9 mouse cellular contexts compared by ENCODE assay signal in the genomic region with DNA sequence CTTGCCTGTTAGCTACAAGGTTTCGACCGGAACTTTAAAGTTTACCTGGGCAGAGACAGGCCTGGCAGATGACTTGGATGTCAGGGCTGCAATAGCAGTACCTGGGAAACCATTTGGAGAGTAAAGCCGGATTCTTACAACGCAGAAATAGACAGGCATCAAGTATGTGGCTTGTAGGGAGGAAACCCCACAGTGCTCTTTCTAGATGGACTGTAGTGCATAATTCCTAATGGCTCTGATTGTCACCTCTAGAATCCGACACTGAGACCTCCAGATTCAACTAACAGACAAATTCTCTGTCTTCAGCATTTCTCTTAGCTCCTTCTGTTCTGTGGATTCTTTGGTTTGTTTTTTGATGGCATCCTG. TPM values are rescaled to one million over a fixed set of nuclear protein-coding genes. Genes with fewer than 3 reads are reported as not detected.
DNase-seq lines count a peak whose midpoint lies in the region; ATAC-seq and TF ChIP-seq lines count a peak whose summit lies in the region.
"Had no signal": no experiment of that assay in that cellular context is flagged by ENCODE, and none has a peak within 500 bp of the region (broad histone marks: within the 10 kb centered on the region; RNA-seq: fewer than 3 reads in every experiment).

No protein-coding gene starts in this region.

- H3K4me2 ChIP-seq in liver, embryonic 15.5 days = peak overlapping the region; percentile 70

- no peak for DNase-seq in heart, embryonic 10.5 days (ENCODE audit: low spot score)
- DNase-seq in heart, adult 11 months = no peak
- DNase-seq in thymus, adult 2 months = no peak
- DNase-seq in thymus, postnatal 36 days = no peak
- DNase-seq in frontal cortex, postnatal 36 days (ENCODE audit: low spot score in 2 of 2) = no peak
- DNase-seq in cerebellum, adult 18-20 months = no peak

- H3K9ac ChIP-seq in liver, embryonic 15.5 days = no peak overlapping the region

- no peak for TF ChIP-seq CTCF in thymus, adult 2 months (IDR thresholded peaks at IDR 0.05; ENCODE audit: borderline replicate concordance, control insufficient read depth, extremely low read depth, insufficient read depth, low read length, poor library complexity)

- peak overlapping the region; percentile 82 for H3K4me3 ChIP-seq in heart, embryonic 10.5 days
- peak overlapping the region; percentile 76 for H3K4me3 ChIP-seq in thymus, adult 2 months (ENCODE audit: control insufficient read depth, insufficient read depth, low read length)
- H3K4me3 ChIP-seq in liver, embryonic 15.5 days (replicated peaks) = peak overlapping the region; percentile 53

- ATAC-seq in liver, embryonic 15.5 days (ENCODE audit: insufficient read depth) = no peak
- ATAC-seq in monocyte, adult 5-6 weeks (replicated peaks; ENCODE audit: insufficient number of reproducible peaks, low FRiP score, low TSS enrichment, poor library complexity, severe bottlenecking) = no peak

- H3K4me1 ChIP-seq in heart, embryonic 10.5 days = peaks cover 6% of the 10 kb centered on the region; the same call in 1 of the 2 replicates
- 0 out of 2 replicates have a peak, but pooled peaks cover 2% of the 10 kb centered on the region for H3K4me1 ChIP-seq in thymus, adult 2 months (replicated peaks; ENCODE audit: control insufficient read depth, insufficient read depth, low read length)
- peaks cover 8% of the 10 kb centered on the region; the same call in 1 of the 2 replicates for H3K4me1 ChIP-seq in liver, embryonic 15.5 days (replicated peaks)

- H3K27me3 ChIP-seq in heart, embryonic 10.5 days (ENCODE audit: insufficient read depth, poor library complexity, severe bottlenecking) = no peaks in the 10 kb centered on the region
- no peaks in the 10 kb centered on the region for H3K27me3 ChIP-seq in thymus, adult 2 months (ENCODE audit: control insufficient read depth, insufficient read depth, low read length)
- peaks cover 40% of the 10 kb centered on the region for H3K27me3 ChIP-seq in liver, embryonic 15.5 days

- peaks cover 17% of the 10 kb centered on the region for H3K36me3 ChIP-seq in heart, embryonic 10.5 days
- no peaks in the 10 kb centered on the region for H3K36me3 ChIP-seq in thymus, adult 2 months (ENCODE audit: control insufficient read depth, insufficient read depth, low read length)
- H3K36me3 ChIP-seq in liver, embryonic 15.5 days (replicated peaks) = no peaks in the 10 kb centered on the region

- H3K27ac ChIP-seq in heart, embryonic 10.5 days = peak overlapping the region; percentile 89; the same call in 1 of the 2 replicates
- no peak overlapping the region for H3K27ac ChIP-seq in thymus, adult 2 months (ENCODE audit: control insufficient read depth, insufficient read depth, low read length)
- H3K27ac ChIP-seq in liver, embryonic 15.5 days (replicated peaks) = no peak overlapping the region

- H3K9me3 ChIP-seq in heart, embryonic 10.5 days = no peaks in the 10 kb centered on the region
- no peaks in the 10 kb centered on the region for H3K9me3 ChIP-seq in liver, embryonic 15.5 days (replicated peaks)

- 22% methylated on average over 5 of the region's 5 CpGs for WGBS in heart, embryonic 10.5 days
- WGBS in thymus, adult 2 months = 27% methylated on average over 5 of the region's 5 CpGs
- 17% methylated on average over 5 of the region's 5 CpGs for WGBS in liver, embryonic 15.5 days (ENCODE audit: insufficient replicate concordance)

- no peak for TF ChIP-seq POLR2A in thymus, adult 2 months (IDR thresholded peaks at IDR 0.05; ENCODE audit: control insufficient read depth, extremely low read depth, insufficient read depth, low read length, poor library complexity)

RNA-seq across cellular contexts. Expression of a gene that starts 0.3 kb away (rescaled TPM):
- 6.7 and 8.0 TPM in 2 replicates for polyA plus RNA-seq in heart, embryonic 10.5 days (2016; fragmentation: Nextera tagmentation; extraction: Ambion mirVana)
- 1.9 and 2.0 TPM in 2 replicates for polyA plus RNA-seq in thymus, adult 2 months (2012; rRNA removed)
- polyA plus RNA-seq in liver, embryonic 15.5 days (2015; fragmentation: Nextera tagmentation; extraction: Ambion mirVana) = 0.31 and 0.50 TPM in 2 replicates
- total RNA-seq in monocyte, adult 5-6 weeks (2017) = 4.4 to 15.7 TPM (median 5.0 TPM) in 3 replicates

RNA-seq across cellular contexts. Expression of a gene that starts 20.9 kb away (rescaled TPM):
- polyA plus RNA-seq in heart, embryonic 10.5 days (2016; fragmentation: Nextera tagmentation; extraction: Ambion mirVana) = not detected in 2 replicates
- not detected in 2 replicates for polyA plus RNA-seq in thymus, adult 2 months (2012; rRNA removed)
- polyA plus RNA-seq in liver, embryonic 15.5 days (2015; fragmentation: Nextera tagmentation; extraction: Ambion mirVana) = not detected in 2 replicates
- not detected in 3 replicates for total RNA-seq in monocyte, adult 5-6 weeks (2017)
- total RNA-seq: hematopoietic stem cell, adult 5-6 weeks had no signal

RNA-seq across cellular contexts. Expression of a gene that starts 57.3 kb away (rescaled TPM):
- 10.8 and 14.9 TPM in 2 replicates for polyA plus RNA-seq in heart, embryonic 10.5 days (2016; fragmentation: Nextera tagmentation; extraction: Ambion mirVana)
- polyA plus RNA-seq in thymus, adult 2 months (2012; rRNA removed) = 4.8 and 5.0 TPM in 2 replicates
- polyA plus RNA-seq in liver, embryonic 15.5 days (2015; fragmentation: Nextera tagmentation; extraction: Ambion mirVana) = 0.63 and 1.0 TPM in 2 replicates
- total RNA-seq in monocyte, adult 5-6 weeks (2017) = 3.0 TPM in 1 of 3 replicates, not detected in the others
